Mouse (Mus musculus): ENCODE measurements around the gene Tm9sf4.

DNA sequence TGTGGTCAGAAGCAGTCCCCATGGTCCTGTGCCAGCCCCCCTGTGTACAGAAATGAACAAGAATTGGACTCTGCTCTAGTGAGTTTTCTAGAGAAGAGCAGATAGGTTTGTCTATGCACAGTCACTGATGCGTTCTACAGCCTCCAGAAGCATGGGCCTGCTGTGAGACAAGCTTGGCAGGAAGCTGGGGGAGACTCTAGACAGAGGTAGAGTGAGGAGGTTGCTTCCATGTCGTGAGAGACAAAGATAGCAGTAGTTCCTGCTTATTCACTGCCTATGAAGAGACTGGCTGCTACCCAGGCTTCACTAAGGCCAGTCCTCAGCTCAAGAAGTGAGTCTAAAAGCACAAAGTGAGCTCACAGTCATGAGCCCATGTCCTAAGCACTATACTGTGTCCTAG is 30.1 kb downstream of the Tm9sf4 start:
- TF ChIP-seq GATA1 (IDR thresholded peaks at IDR 0.05; ENCODE audit: low read length) = no peak
- TF ChIP-seq TAL1 (IDR thresholded peaks at IDR 0.05; ENCODE audit: low read length) = no peak
